Mouse (Mus musculus): ENCODE results near the gene Vmn2r37. TPM values are rescaled to one million over a fixed set of nuclear protein-coding genes. Genes with fewer than 3 reads are reported as not detected.
"Not testable (repeated sequence)": the region's sequence is repeated elsewhere in the genome, so short reads cannot be mapped to it uniquely, and the experiment has no call there.

Gene Vmn2r37
- polyA plus RNA-seq (2015; fragmentation: Nextera tagmentation; extraction: Ambion mirVana), result not detected in 2 replicates

GRCm38 (mm10) chr7:9223553-9223952 lies at the start of gene Vmn2r37:
Gene Vmn2r37 (minus strand): TSS chr7:9223653.
- 43% methylated on average over 2 of the region's 2 CpGs for WGBS
- not testable (repeated sequence) for H3K4me1 ChIP-seq; H3K9ac ChIP-seq; H3K27me3 ChIP-seq (replicated peaks); H3K4me2 ChIP-seq; H3K9me3 ChIP-seq; ATAC-seq (ENCODE audit: extremely low read depth, insufficient number of reproducible peaks, low FRiP score, low TSS enrichment); H3K27ac ChIP-seq (replicated peaks); H3K4me3 ChIP-seq; H3K36me3 ChIP-seq

Other genes starting within 250 kb of the Vmn2r37 start
- gene Vmn2r39, start 192.9 kb downstream of the Vmn2r37 start, polyA plus RNA-seq (2015; fragmentation: Nextera tagmentation; extraction: Ambion mirVana), result not detected in 2 replicates
- not detected in 2 replicates for gene Vmn2r38, start 125.8 kb downstream of the Vmn2r37 start, polyA plus RNA-seq (2015; fragmentation: Nextera tagmentation; extraction: Ambion mirVana)

Data from heart, embryonic 13.5 days (tissue).